Mouse (Mus musculus): ENCODE measurements around the gene Fcer1g. TPM values are rescaled to one million over a fixed set of nuclear protein-coding genes. Genes with fewer than 3 reads are reported as not detected.

Fcer1g gene
- polyA plus RNA-seq, 1 experiment from 2014 or later, result 19.3 TPM

GRCm38 (mm10) chr1:171199532-171199931 lies 34.6 kb downstream of the Fcer1g start:
- peaks cover 3% of the 10 kb centered on the region; the same call in 1 of the 2 replicates for H3K4me1 ChIP-seq (ENCODE audit: control insufficient read depth, insufficient read depth, low read length)
- no peaks in the 10 kb centered on the region for H3K9me3 ChIP-seq (replicated peaks; ENCODE audit: control insufficient read depth, low read length, poor library complexity, severe bottlenecking)
- no peak overlapping the region for H3K27ac ChIP-seq (ENCODE audit: low read length)
- 62% methylated on average over 1 of the region's 1 CpGs for WGBS
- H3K4me2 ChIP-seq (ENCODE audit: low read length), result no peak overlapping the region
- no peak overlapping the region for H3K4me3 ChIP-seq (ENCODE audit: low read depth, low read length)
- no peaks in the 10 kb centered on the region for H3K36me3 ChIP-seq (ENCODE audit: control insufficient read depth, insufficient read depth, low read length)
- peaks cover under 1% of the 10 kb centered on the region for H3K27me3 ChIP-seq (ENCODE audit: control insufficient read depth, insufficient read depth, low read depth, low read length)
- no peak for ATAC-seq
- no peak overlapping the region for H3K9ac ChIP-seq (ENCODE audit: low read depth, low read length)

- 1% methylated on average over 28 of the region's 33 CpGs for WGBS
- Histone ChIP-seq H3K9ac (ENCODE audit: low read depth, low read length) (peak within 1 kb of the TSS; percentile 72), H3K36me3 (ENCODE audit: control insufficient read depth, insufficient read depth, low read length) (no peaks in the 10 kb centered on the region), H3K4me1 (ENCODE audit: control insufficient read depth, insufficient read depth, low read length) (peaks cover 18% of the 10 kb centered on the region), H3K9me3 (replicated peaks; ENCODE audit: control insufficient read depth, low read length, poor library complexity, severe bottlenecking) (no peaks in the 10 kb centered on the region), H3K27ac (ENCODE audit: low read length) (no peak within 1 kb of the TSS), H3K27me3 (ENCODE audit: control insufficient read depth, insufficient read depth, low read depth, low read length) (peaks cover 4% of the 10 kb centered on the region), H3K4me3 (ENCODE audit: low read depth, low read length) (peak within 1 kb of the TSS; percentile 63), H3K4me2 (ENCODE audit: low read length) (peak within 1 kb of the TSS; percentile 95)
- peak; percentile 82 for ATAC-seq
These were observed 38.2 kb downstream of the Fcer1g start, which contains the start of gene Pcp4l1 for GRCm38 (mm10) chr1:171195887-171196397. Gene Pcp4l1, minus strand, starts transcription at chr1:171196268.

- H3K27me3 ChIP-seq (ENCODE audit: control insufficient read depth, insufficient read depth, low read depth, low read length), result peaks cover 4% of the 10 kb centered on the region
- H3K4me3 ChIP-seq (ENCODE audit: low read depth, low read length), result peak overlapping the region; percentile 63
- ATAC-seq, result peak; percentile 43
- H3K9ac ChIP-seq (ENCODE audit: low read depth, low read length), result peak overlapping the region; percentile 72
- H3K27ac ChIP-seq (ENCODE audit: low read length), result no peak overlapping the region
- WGBS, result 6% methylated on average over 20 of the region's 20 CpGs
- no peaks in the 10 kb centered on the region for H3K9me3 ChIP-seq (replicated peaks; ENCODE audit: control insufficient read depth, low read length, poor library complexity, severe bottlenecking)
- peak overlapping the region; percentile 95 for H3K4me2 ChIP-seq (ENCODE audit: low read length)
- H3K4me1 ChIP-seq (ENCODE audit: control insufficient read depth, insufficient read depth, low read length), result peaks cover 18% of the 10 kb centered on the region
- no peaks in the 10 kb centered on the region for H3K36me3 ChIP-seq (ENCODE audit: control insufficient read depth, insufficient read depth, low read length)
These were observed 38.9 kb downstream of the Fcer1g start for GRCm38 (mm10) chr1:171195046-171195822.

GRCm38 (mm10) chr1:171193911-171194830 lies 40.0 kb downstream of the Fcer1g start:
- Histone ChIP-seq H3K9ac (ENCODE audit: low read depth, low read length) (no peak overlapping the region; the same call in 1 of the 2 replicates), H3K4me1 (ENCODE audit: control insufficient read depth, insufficient read depth, low read length) (peaks cover 23% of the 10 kb centered on the region), H3K4me3 (ENCODE audit: low read depth, low read length) (peak overlapping the region; percentile 29; the same call in 1 of the 2 replicates), H3K9me3 (replicated peaks; ENCODE audit: control insufficient read depth, low read length, poor library complexity, severe bottlenecking) (no peaks in the 10 kb centered on the region), H3K36me3 (ENCODE audit: control insufficient read depth, insufficient read depth, low read length) (no peaks in the 10 kb centered on the region), H3K4me2 (ENCODE audit: low read length) (peak overlapping the region; percentile 51), H3K27me3 (ENCODE audit: control insufficient read depth, insufficient read depth, low read depth, low read length) (peaks cover 4% of the 10 kb centered on the region), H3K27ac (ENCODE audit: low read length) (no peak overlapping the region)
- no peak for ATAC-seq
- 26% methylated on average over 11 of the region's 11 CpGs for WGBS

GRCm38 (mm10) chr1:171193093-171193840 lies 40.9 kb downstream of the Fcer1g start:
- Histone ChIP-seq H3K4me3 (ENCODE audit: low read depth, low read length) (peak overlapping the region; percentile 29), H3K4me1 (ENCODE audit: control insufficient read depth, insufficient read depth, low read length) (peaks cover 24% of the 10 kb centered on the region), H3K36me3 (ENCODE audit: control insufficient read depth, insufficient read depth, low read length) (no peaks in the 10 kb centered on the region), H3K9ac (ENCODE audit: low read depth, low read length) (peak overlapping the region; percentile 36), H3K4me2 (ENCODE audit: low read length) (peak overlapping the region; percentile 51), H3K27me3 (ENCODE audit: control insufficient read depth, insufficient read depth, low read depth, low read length) (peaks cover 4% of the 10 kb centered on the region), H3K27ac (ENCODE audit: low read length) (peak overlapping the region; percentile 44), H3K9me3 (replicated peaks; ENCODE audit: control insufficient read depth, low read length, poor library complexity, severe bottlenecking) (no peaks in the 10 kb centered on the region)
- ATAC-seq, result peak; percentile 64
- WGBS, result 2% methylated on average over 18 of the region's 18 CpGs

GRCm38 (mm10) chr1:171192283-171192682 lies 41.9 kb downstream of the Fcer1g start:
- H3K9me3 ChIP-seq (replicated peaks; ENCODE audit: control insufficient read depth, low read length, poor library complexity, severe bottlenecking), result no peaks in the 10 kb centered on the region
- no peak overlapping the region for H3K9ac ChIP-seq (ENCODE audit: low read depth, low read length)
- peaks cover 24% of the 10 kb centered on the region for H3K4me1 ChIP-seq (ENCODE audit: control insufficient read depth, insufficient read depth, low read length)
- no peak overlapping the region for H3K4me2 ChIP-seq (ENCODE audit: low read length)
- ATAC-seq, result no peak
- no peak overlapping the region for H3K4me3 ChIP-seq (ENCODE audit: low read depth, low read length)
- WGBS, result 39% methylated on average over 10 of the region's 10 CpGs
- H3K27ac ChIP-seq (ENCODE audit: low read length), result no peak overlapping the region
- no peaks in the 10 kb centered on the region for H3K36me3 ChIP-seq (ENCODE audit: control insufficient read depth, insufficient read depth, low read length)
- H3K27me3 ChIP-seq (ENCODE audit: control insufficient read depth, insufficient read depth, low read depth, low read length), result peaks cover 4% of the 10 kb centered on the region

- Histone ChIP-seq H3K27ac (ENCODE audit: low read length) (no peak overlapping the region), H3K36me3 (ENCODE audit: control insufficient read depth, insufficient read depth, low read length) (no peaks in the 10 kb centered on the region), H3K4me1 (ENCODE audit: control insufficient read depth, insufficient read depth, low read length) (peaks cover 21% of the 10 kb centered on the region), H3K27me3 (ENCODE audit: control insufficient read depth, insufficient read depth, low read depth, low read length) (peaks cover 4% of the 10 kb centered on the region), H3K4me3 (ENCODE audit: low read depth, low read length) (no peak overlapping the region), H3K4me2 (ENCODE audit: low read length) (no peak overlapping the region), H3K9ac (ENCODE audit: low read depth, low read length) (no peak overlapping the region), H3K9me3 (replicated peaks; ENCODE audit: control insufficient read depth, low read length, poor library complexity, severe bottlenecking) (no peaks in the 10 kb centered on the region)
- ATAC-seq, result no peak
- WGBS, result 95% methylated on average over 9 of the region's 9 CpGs
These were observed 43.3 kb downstream of the Fcer1g start for GRCm38 (mm10) chr1:171190832-171191231.

- H3K4me1 ChIP-seq (ENCODE audit: control insufficient read depth, insufficient read depth, low read length), result peaks cover 21% of the 10 kb centered on the region
- no peak overlapping the region for H3K4me3 ChIP-seq (ENCODE audit: low read depth, low read length)
- no peak overlapping the region for H3K9ac ChIP-seq (ENCODE audit: low read depth, low read length)
- ATAC-seq, result no peak
- H3K27me3 ChIP-seq (ENCODE audit: control insufficient read depth, insufficient read depth, low read depth, low read length), result peaks cover 4% of the 10 kb centered on the region
- H3K36me3 ChIP-seq (ENCODE audit: control insufficient read depth, insufficient read depth, low read length), result no peaks in the 10 kb centered on the region
- no peaks in the 10 kb centered on the region for H3K9me3 ChIP-seq (replicated peaks; ENCODE audit: control insufficient read depth, low read length, poor library complexity, severe bottlenecking)
- H3K27ac ChIP-seq (ENCODE audit: low read length), result no peak overlapping the region
- WGBS, result 19% methylated on average over 14 of the region's 14 CpGs
- H3K4me2 ChIP-seq (ENCODE audit: low read length), result no peak overlapping the region
These were observed 44.6 kb downstream of the Fcer1g start for GRCm38 (mm10) chr1:171189476-171190114.

Measured in midbrain, embryonic 16.5 days (tissue).